Mouse (Mus musculus) ES-E14 (cell line): ENCODE data around the gene Car10.

Source experiments
- CHD2 ChIP-seq: IDR thresholded peaks from 2 replicates; pipeline ENCODE4 v1.6.1; 2014; ENCODE audit warnings: mild to moderate bottlenecking, low read depth, low read length, inconsistent platforms
- HCFC1 ChIP-seq: IDR thresholded peaks from 2 replicates; pipeline ENCODE4 v1.6.1; 2012; ENCODE audit warnings: low read length, inconsistent platforms, borderline replicate concordance; ENCODE audit not compliant: insufficient read depth
- ZC3H11A ChIP-seq: IDR thresholded peaks from 2 replicates; pipeline ENCODE4 v1.6.1; 2012; ENCODE audit warnings: low read depth, mild to moderate bottlenecking, inconsistent platforms, low read length, borderline replicate concordance

DNA sequence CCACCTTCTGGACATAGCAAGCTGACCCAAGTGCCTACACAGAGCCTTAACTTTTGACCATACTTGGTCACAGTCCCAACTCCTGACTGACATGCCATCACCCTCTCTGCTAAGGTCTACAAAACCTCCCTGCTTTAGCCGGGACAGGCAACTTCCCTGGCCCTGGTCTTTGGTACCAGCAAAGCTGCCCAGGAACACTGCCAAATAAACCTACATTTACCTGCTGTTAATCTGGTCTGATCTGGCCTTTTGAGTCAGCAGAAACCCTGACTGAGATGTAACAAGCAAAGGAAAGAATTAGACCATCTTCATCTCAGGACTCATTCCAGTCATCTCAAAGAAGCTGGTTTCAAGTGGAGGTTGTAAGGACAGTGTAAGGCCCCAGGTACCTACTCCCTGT lies 212.2 kb downstream of the Car10 start:
- TF ChIP-seq HCFC1 (no peak), CHD2 (no peak), ZC3H11A (no peak)
